Mouse (Mus musculus) c-Kit-negative CD71-positive TER-119-positive erythroid progenitor cells, embryonic 14.5 days (primary cell): ENCODE results near the gene Atp8b2.
A peak's percentile ranks its signal among the peaks of the same experiment; 100 is the strongest.

Source experiments
- DNase-seq: peaks from one replicate; pipeline ENCODE4 v3.0.0-alpha.2; 2013; ENCODE audit warnings: low read depth, low spot score

The Atp8b2 gene

DNA sequence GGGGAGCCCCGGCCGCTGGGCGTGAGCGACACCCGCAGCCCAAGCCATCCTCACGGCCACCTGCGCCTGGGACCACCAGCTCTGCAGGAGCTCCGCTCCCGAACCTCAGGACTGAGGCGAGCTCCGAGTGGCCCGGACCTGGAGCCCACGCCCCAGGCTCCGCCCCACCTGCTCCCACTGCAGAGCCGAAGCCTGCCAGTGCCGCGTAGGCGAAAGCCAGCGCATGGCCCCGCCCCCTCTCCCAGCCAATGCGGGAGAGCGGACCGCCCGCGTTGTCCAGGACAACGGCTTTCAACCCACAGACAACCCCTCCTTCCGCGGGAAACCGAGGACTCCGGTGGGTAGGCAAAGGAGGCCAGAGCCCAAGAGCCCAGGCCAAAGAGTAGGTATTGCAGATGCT is 2.8 kb downstream of the Atp8b2 start:
- DNase-seq, result no peak

DNA sequence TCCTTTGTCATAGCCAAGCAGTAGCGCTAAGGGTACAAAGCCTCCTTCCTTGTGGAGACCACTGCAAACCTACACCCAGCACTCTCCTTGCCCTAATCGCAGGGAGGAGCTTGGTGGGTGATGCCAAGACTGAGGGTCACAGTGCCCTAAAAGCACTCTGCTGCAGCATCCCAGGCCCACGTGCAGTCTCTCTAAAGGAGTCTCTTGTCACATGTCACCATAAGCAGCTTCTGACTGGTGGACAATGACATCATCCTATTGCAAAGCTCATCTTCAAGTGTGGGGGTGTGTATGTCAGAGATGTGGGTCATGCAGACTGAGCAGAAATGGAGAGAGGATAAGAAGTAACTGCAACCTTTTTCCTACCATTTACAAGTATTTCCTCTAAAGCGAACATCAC is 3.9 kb downstream of the Atp8b2 start:
- no peak for DNase-seq

DNA sequence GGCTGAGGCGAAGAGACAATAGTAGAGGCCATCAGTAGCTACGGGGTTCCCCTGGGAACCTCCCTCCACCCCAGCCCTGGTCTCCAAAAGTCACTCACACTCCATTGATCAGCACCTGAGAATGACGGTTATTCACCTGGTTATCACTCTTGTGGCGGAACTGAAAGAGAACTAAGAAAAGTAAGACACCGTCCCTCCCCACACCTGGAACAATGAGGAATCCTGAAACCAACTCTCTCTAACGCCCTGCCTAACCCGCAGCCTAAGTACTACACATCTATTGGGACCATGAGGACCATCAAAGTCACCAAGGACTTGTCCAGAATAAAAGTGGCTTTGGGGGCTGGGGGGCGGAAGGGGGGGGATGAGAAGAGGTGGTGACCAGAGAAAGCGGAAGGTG is 5.4 kb downstream of the Atp8b2 start:
- no peak for DNase-seq

- no peak for DNase-seq
These were observed 6.9 kb downstream of the Atp8b2 start for GRCm38 (mm10) chr3:89956177-89956971.

DNA sequence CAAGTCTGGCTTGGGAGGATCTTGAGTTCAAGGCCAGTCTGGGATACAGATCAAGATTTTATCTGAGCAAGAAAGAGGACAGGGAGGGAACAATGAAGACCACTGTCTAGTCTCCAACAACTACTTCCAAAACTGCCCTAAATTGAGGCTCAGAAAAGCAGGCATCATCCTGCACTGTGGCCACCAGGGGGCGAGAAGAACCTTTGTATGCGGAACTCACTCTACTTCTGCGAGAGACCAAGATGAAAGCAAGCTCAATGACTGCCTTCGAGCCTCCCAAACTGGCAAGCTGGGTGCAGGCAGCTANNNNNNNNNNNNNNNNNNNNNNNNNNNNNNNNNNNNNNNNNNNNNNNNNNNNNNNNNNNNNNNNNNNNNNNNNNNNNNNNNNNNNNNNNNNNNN is 9.9 kb downstream of the Atp8b2 start:
- peak; percentile 50 for DNase-seq

DNA sequence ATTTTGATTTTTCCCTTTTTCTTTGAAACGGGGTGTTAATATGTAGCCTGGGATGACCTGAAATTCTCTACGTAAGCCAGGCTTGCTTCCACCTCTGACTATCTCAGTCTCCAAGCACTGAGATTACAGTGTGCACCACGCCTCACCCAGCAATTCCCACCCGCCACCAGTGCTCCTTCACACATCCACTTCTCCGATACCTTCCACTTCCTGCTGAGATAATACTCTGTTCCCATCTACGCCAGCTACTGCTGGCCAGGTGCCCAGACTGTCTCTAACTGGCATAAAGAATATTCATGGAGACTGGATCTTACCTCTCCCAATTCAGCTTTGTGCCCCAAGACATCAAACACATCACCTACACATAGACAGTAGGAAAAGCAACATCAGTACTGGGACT is 14.7 kb downstream of the Atp8b2 start:
- no peak for DNase-seq

DNA sequence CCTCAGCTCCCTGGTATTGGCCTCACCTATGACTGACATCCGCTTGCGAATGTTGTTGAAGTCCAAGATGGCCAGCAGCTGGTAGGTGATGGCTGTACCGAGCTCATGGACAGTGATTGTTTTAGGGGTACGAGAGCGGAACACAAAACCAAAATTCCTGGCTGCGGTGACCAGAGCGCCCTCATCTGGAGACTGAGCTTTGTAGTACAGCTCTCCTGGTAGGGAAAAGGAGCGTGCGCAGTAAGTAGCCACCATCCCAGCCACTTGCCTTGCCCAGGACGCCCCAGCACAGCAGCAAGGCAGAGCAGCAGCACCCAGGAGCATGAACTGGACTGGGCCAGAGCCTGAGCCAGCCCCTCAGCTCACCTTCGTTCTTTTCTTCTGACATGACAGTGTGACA is 15.3 kb downstream of the Atp8b2 start:
- DNase-seq, result no peak

DNA sequence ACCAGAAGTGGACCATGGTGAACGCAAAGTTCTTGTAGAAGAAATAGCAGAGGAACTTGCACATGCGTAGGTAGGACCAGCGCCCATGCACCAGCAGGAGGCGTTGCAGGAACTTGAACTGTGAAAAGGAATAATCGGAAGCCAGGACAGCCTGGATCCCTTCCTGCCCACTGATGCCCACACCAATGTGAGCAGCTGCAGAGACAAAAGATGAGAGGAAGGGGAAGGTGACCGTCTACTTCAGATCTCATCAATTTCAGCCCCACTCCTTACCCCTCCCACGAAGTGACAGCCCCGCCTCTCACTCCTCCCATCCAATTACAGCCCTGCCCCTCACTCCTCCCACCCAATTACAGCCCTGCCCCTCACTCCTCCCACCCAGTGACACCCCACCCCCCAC is 18.3 kb downstream of the Atp8b2 start:
- DNase-seq, result no peak

DNA sequence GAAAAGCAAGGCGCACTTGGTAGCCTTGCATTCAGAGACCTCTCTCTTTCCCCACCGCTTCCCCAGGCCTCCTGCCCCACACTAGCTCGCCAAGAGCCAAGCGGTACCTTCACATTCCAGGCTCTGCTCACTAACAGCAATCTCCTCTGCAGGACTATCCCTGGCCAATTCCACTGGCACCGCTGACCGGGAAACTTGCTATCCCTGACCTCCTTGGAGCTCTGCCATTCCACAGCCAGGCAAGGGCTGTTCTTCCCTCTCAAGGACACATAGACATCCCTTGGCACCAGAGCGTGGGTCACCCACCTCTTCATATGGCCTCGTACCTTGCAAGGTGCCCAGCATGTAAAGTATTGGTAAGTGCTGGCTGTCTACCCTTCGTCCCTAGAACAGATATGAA is 20.4 kb downstream of the Atp8b2 start:
- DNase-seq, result no peak

DNA sequence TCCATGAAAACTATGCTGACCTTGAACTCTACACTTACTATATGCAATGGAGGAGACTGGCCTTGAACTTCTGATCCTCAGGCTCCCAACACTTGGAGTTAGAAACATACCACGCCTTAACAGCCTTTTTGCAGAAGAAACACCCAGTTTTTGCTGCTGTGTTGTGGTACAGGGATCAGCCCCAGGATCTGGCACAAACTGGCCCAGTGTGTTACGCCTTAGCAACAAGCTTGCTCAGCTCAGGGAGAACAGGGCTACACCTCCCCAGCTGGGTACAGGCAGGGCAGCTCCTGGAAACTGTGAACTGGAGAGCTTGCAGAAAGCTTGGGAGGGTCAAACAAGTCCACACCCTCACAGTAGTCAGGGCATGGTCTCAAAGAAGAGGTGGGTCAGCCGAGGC is 26.8 kb downstream of the Atp8b2 start:
- no peak for DNase-seq

DNA sequence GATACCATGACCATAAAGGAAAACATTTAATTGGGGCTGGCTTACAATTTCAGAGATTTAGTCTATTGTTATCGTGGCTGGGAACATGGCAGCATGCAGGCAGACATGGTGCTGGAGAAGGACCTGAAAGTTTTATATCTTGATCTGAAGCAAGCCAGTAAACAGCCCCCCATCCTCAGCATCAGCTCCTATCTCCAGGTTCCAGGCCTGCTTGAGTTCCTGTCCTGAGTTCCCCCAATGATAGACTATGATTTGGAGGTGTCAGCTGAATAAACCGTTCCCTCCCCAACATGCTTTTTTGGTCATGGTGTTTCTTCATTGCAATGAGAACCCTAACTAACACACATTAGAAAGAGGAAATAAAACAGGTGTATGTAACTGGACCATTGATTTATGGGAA is 30.4 kb downstream of the Atp8b2 start:
- no peak for DNase-seq

DNA sequence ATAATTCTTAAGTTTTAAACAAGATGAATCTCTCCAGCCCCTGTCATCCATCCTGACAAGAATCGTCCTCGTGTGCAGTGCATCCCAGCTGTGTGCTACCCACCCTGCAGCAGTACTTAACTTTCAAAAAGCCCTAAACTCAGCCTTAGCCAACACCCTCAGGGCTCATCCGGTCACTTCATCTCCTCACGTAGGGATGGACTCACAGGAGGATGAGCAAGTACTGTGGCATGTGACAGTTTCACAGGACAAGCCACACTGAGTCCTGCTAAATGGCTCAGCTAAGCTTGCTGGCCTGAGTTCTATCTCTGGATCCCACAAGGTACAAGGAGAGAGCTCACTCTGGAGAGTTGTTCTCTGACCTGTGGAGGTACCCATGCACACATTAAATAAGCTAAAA is 34.4 kb downstream of the Atp8b2 start:
- DNase-seq, result no peak

DNA sequence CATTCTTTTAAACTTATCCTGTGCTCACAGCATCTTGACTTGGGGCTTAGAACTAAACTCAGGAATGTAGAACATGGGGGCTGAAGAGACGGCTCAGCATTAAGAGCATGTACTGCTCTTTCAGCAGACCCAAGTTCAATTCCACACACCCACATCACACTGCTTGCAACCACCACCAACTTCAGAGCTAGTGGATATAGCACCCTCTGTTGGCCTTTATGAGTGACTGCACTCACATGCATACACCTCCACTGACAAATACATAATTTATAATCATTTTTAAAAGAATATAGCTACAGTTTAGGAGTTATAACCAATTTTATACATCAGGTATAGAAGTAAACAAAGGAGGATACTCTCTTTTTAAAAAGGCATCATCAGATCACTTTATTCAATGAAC is 36.9 kb downstream of the Atp8b2 start:
- no peak for DNase-seq

GRCm38 (mm10) chr3:89920711-89921110 is 42.6 kb downstream of the Atp8b2 start:
- DNase-seq, result no peak

GRCm38 (mm10) chr3:89917408-89917807 is 45.9 kb downstream of the Atp8b2 start:
- DNase-seq, result no peak

- DNase-seq, result no peak
These were observed 46.7 kb downstream of the Atp8b2 start for GRCm38 (mm10) chr3:89916622-89917021.

DNA sequence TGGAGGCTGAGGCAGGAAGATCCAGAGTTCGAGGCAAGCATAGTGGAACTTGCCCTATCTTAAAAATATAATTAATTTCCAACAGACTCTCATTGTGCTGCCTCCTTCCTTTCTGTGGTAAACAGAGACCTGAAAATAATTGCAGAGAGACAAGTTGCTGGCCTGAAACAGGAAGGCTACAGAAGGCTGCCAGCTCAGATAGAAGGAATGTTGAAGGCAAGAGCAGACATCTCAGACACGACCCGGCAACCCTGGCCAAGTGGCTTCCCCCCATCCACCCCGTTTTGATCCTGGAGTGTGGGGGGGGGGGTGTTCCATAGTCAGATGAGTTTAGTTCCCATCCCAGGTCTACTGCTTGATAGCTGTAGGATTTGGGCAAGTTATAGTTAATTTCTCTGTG is 48.6 kb downstream of the Atp8b2 start:
- no peak for DNase-seq

DNA sequence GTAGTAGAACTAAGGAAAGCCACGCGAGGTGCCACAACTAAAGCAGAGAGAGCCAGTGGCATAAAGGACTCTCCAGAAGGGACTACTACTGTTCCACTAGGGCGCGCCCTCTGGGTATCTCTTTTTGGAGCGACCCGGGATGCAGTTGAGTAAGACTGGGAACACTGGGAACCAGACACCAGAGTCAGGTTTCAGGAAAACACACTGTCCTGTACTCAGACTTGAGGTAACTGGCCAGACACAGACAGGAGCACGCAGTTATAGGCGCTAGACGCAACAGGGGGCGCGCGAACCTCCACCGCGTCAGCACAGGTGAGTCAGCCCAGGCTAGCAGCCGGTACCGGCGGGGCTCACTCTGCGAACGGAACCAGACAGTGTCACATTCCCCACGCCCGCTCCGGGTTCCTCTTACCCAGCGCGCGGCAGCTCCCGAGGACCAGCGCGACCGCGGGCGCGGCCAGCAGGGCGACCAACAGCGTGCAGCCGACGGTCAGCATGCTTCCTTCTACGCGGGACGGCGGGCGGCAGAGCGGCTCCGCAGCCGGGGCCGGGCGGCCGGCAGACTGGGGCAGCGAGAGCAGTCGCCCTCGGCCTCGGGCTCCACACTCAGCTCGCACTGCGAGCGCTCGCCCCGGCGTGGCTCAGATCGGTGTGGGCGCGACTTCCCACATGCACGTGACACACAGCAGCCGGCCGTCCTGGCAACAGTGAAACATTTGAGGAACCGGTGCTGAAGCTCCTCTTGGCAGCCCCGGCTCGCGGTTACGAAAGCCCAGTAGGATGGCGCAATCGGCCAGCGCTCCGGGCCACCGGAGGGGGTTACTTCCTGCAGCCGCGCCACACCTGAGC is 50.5 kb downstream of the Atp8b2 start, which contains the start of gene Il6ra:
Il6ra (minus strand) TSS at position 654 of the 849 bp plus-strand sequence.
- DNase-seq, result no peak

- DNase-seq, result no peak
These were observed 51.2 kb downstream of the Atp8b2 start for GRCm38 (mm10) chr3:89912108-89912542.

GRCm38 (mm10) chr3:89911207-89911606 is 52.1 kb downstream of the Atp8b2 start:
- DNase-seq, result no peak

DNA sequence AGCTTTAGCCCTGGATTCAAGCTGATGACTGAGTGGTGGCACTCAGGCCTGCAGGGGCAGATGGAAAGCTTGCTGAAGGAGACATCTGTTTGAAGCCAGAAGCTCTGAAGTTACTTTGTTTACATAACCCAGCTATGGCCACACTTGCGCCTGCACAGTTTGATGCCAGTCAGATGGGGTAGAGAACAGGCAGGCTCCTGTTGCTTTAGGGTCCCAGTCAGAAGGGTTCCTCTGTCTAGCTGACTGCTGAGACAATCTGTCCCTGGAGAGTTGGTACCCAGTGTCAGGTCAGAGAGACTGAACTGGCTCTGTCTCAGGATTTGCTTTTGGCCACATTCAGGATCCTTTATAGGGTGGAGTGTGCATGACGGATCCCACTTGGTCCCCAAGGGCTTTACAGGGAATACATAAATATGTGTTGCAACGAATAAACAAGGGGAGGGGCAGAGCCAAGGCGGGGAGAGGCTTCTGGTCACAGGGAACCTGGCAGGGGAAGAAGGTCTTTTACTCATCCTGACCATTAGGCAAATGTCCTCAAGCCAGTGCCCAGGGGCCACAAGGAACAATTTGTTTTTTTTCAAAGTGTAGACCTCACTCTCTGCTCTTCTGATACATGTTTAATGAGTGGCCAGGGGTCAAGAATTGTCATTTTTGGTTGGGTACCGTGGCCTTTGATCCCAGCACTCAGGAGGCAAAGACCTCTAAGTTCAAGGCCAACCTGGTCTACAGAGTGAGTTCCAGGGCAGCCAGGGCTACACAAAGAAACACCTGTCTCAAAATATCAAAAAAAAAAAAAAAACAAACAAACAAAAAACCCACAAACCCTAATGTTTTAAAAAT is 53.4 kb downstream of the Atp8b2 start:
- DNase-seq, result no peak

DNA sequence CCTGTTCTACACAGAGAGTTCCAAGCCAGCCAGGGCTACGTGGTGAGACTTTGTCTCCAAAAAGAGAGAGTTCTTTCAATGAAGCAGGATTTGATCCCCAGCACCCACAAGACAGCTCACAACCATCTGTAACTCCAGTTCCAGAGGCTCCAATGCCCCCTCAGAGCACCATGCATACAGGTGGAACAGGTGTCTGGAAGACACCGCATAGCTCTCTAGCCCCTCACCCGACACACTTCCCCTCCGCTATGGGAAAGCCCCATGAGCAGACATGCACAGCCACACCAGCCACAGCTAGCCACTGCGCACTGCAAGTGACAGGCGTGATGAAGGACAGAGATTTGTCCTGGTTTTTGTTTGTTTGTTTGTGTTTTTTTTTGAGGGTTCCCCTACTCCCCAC is 54.5 kb downstream of the Atp8b2 start:
- DNase-seq, result no peak
